Mouse (Mus musculus) liver, embryonic 14.5 days (tissue): ENCODE measurements at regions not wholly inside any gene's neighbourhood (a gene's known extent, or its start where the extent isn't known, plus 50 kb on each side); places are given as distances from the start of the nearest gene placed in this dataset.

Experiments
- CTCF ChIP-seq: IDR thresholded peaks from 2 replicates; pipeline ENCODE4 v1.5.1; 2016; ENCODE audit warnings: antibody characterized with exemption, low read depth, control low read depth
- EP300 ChIP-seq: IDR thresholded peaks from 2 replicates; pipeline ENCODE4 v1.6.1; 2016; ENCODE audit warnings: antibody characterized with exemption, low read depth

DNA sequence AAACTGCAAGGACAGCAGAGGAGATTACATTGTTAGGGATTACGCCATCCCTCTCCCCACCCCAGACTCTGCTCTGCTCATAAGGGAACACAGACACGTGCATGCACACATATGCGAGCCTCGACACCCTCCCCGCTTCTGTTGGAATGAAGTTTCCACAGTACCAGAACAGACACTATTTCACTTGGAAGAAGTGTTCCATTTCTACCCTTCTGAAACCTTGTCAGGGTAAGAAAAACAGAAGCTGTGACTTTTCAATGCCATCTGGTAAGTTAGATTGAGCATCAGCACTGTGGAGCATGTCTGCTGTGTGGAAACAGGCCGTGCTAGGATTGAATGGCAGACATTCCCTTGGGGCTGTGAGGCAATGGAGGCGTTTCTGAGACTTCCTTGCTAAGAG lies 382.0 kb downstream of the Sec16b start:
- no peak for TF ChIP-seq EP300
- no peak for TF ChIP-seq CTCF
